Mouse (Mus musculus) cerebellum, adult 2 months (tissue): ENCODE measurements around the gene C1ql2.

Source experiments
- CTCF ChIP-seq: fragments of 200-500 bp; IDR thresholded peaks from 2 replicates; pipeline ENCODE4 v1.5.1; 2011; ENCODE audit warnings: low read depth, mild to moderate bottlenecking, control low read depth, low read length, moderate library complexity, borderline replicate concordance; ENCODE audit not compliant: insufficient read depth
- POLR2A ChIP-seq: fragments of 200-500 bp; IDR thresholded peaks from 2 replicates; pipeline ENCODE4 v1.6.1; 2011; ENCODE audit warnings: low read length, control low read depth, borderline replicate concordance; ENCODE audit not compliant: insufficient read depth

DNA sequence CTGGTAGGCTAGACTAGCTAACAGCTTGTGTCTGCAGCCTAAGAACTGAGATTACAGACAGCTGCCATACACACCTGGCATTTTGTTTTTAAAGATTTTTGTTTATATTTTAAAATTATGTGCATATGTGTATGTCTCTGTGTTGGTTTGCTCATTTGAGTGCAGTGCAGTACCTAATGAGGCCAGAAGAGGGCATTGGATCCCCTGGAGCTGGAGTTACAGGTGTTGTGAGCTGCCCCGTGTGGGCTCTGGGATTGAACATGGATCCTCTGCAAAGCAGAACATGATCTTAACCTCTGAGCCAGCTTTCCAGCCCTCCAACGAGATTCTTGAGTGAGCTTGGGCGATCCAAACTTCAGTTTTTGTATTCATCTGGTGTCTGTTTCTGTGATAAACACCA is 27.8 kb downstream of the C1ql2 start:
- TF ChIP-seq POLR2A, result no peak
- no peak for TF ChIP-seq CTCF
